Mouse (Mus musculus): ENCODE data around the gene Fmo5. TPM values are rescaled to one million over a fixed set of nuclear protein-coding genes. Genes with fewer than 3 reads are reported as not detected.

Gene Fmo5
- polyA plus RNA-seq, 1 experiment from 2014 or later: 6.1 TPM

DNA sequence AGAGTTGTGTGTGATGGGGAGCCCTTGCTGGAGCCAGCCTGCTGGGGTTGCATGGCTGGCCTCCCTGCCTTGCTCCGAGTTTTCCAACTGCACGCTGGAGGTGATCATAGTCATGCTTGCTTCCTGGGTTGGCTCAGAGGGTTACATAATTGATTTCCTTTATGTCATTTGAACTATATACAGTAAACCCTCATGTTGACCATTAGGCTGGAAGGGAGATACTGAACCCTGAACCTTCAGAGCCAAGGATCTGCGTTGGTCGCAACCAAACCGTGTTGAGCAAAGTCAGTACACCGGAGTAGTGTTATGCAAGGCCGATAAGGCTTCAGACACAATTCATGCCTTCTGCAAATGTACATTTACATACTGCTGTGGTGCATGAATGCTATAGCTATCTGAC is 711 bp upstream of the Fmo5 start:
- Histone ChIP-seq H3K36me3 (ENCODE audit: insufficient read depth, low read length) (no peaks in the 10 kb centered on the region), H3K27ac (ENCODE audit: low read length) (peak overlapping the region; percentile 60; the same call in 1 of the 2 replicates), H3K4me1 (ENCODE audit: insufficient read depth, low read depth, low read length) (peaks cover 7% of the 10 kb centered on the region; the same call in 1 of the 2 replicates), H3K9ac (replicated peaks; ENCODE audit: low read depth) (no peak overlapping the region), H3K4me2 (replicated peaks; ENCODE audit: low read depth, low read length) (peak overlapping the region; percentile 53), H3K9me3 (ENCODE audit: low read length) (no peaks in the 10 kb centered on the region), H3K4me3 (ENCODE audit: low read depth, low read length) (peak overlapping the region; percentile 43), H3K27me3 (replicated peaks; ENCODE audit: insufficient read depth, low read length) (no peaks in the 10 kb centered on the region)
- 49% methylated on average over 7 of the region's 7 CpGs for WGBS
- no peak for ATAC-seq
- TF ChIP-seq CTCF (IDR thresholded peaks at IDR 0.05) (no peak), EP300 (IDR thresholded peaks at IDR 0.05) (no peak)
- DNase-seq (ENCODE audit: low spot score): peak; percentile 16

- Histone ChIP-seq H3K27me3 (replicated peaks; ENCODE audit: insufficient read depth, low read length) (no peaks in the 10 kb centered on the region), H3K4me2 (replicated peaks; ENCODE audit: low read depth, low read length) (no peak overlapping the region), H3K4me1 (ENCODE audit: insufficient read depth, low read depth, low read length) (peaks cover 9% of the 10 kb centered on the region), H3K4me3 (ENCODE audit: low read depth, low read length) (no peak overlapping the region), H3K9me3 (ENCODE audit: low read length) (no peaks in the 10 kb centered on the region), H3K27ac (ENCODE audit: low read length) (no peak overlapping the region), H3K9ac (replicated peaks; ENCODE audit: low read depth) (no peak overlapping the region), H3K36me3 (ENCODE audit: insufficient read depth, low read length) (no peaks in the 10 kb centered on the region)
- no peak for ATAC-seq
- no peak for DNase-seq (ENCODE audit: low spot score)
- 82% methylated on average over 4 of the region's 4 CpGs for WGBS
- TF ChIP-seq EP300 (IDR thresholded peaks at IDR 0.05): no peak
- no peak for TF ChIP-seq CTCF (IDR thresholded peaks at IDR 0.05)
These were observed 1.3 kb downstream of the Fmo5 start for GRCm38 (mm10) chr3:97629941-97630340.

DNA sequence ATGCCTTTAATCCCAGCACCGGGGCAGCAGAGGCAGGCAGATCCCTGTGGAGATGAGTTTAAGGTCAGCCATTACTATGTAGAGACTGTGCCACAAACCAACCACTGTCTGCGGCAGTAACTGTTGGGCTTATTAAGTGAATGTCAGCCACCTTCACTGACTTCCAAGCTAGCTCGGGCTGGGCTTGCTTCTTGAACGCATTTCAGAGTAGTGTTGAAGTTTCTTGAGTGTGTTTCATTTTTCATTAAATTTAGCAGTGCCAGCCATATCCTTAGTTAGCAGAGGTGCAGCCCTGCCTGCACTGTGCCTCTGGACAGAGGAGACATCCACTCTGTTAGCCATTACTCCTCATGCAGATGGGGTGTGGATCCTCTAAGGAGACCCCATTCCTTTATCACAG is 2.1 kb downstream of the Fmo5 start:
- Histone ChIP-seq H3K4me2 (replicated peaks; ENCODE audit: low read depth, low read length) (no peak overlapping the region), H3K27me3 (replicated peaks; ENCODE audit: insufficient read depth, low read length) (no peaks in the 10 kb centered on the region), H3K36me3 (ENCODE audit: insufficient read depth, low read length) (no peaks in the 10 kb centered on the region), H3K9ac (replicated peaks; ENCODE audit: low read depth) (no peak overlapping the region), H3K4me3 (ENCODE audit: low read depth, low read length) (no peak overlapping the region), H3K9me3 (ENCODE audit: low read length) (no peaks in the 10 kb centered on the region), H3K27ac (ENCODE audit: low read length) (no peak overlapping the region), H3K4me1 (ENCODE audit: insufficient read depth, low read depth, low read length) (peaks cover 9% of the 10 kb centered on the region)
- no peak for DNase-seq (ENCODE audit: low spot score)
- WGBS: 93% methylated on average over 4 of the region's 4 CpGs
- no peak for ATAC-seq
- no peak for TF ChIP-seq CTCF (IDR thresholded peaks at IDR 0.05)
- TF ChIP-seq EP300 (IDR thresholded peaks at IDR 0.05): no peak

GRCm38 (mm10) chr3:97631258-97631860 is 2.8 kb downstream of the Fmo5 start:
- H3K36me3 ChIP-seq (ENCODE audit: insufficient read depth, low read length): no peaks in the 10 kb centered on the region
- DNase-seq (ENCODE audit: low spot score): no peak
- TF ChIP-seq EP300 (IDR thresholded peaks at IDR 0.05) (no peak), CTCF (IDR thresholded peaks at IDR 0.05) (no peak)
- ATAC-seq: no peak
- 67% methylated on average over 8 of the region's 8 CpGs for whole genome bisulfite sequencing
- H3K4me2 ChIP-seq (replicated peaks; ENCODE audit: low read depth, low read length): no peak overlapping the region
- no peaks in the 10 kb centered on the region for H3K9me3 ChIP-seq (ENCODE audit: low read length)
- H3K4me3 ChIP-seq (ENCODE audit: low read depth, low read length): no peak overlapping the region
- no peak overlapping the region for H3K9ac ChIP-seq (replicated peaks; ENCODE audit: low read depth)
- H3K27ac ChIP-seq (ENCODE audit: low read length): no peak overlapping the region
- H3K27me3 ChIP-seq (replicated peaks; ENCODE audit: insufficient read depth, low read length): no peaks in the 10 kb centered on the region
- peaks cover 9% of the 10 kb centered on the region for H3K4me1 ChIP-seq (ENCODE audit: insufficient read depth, low read depth, low read length)

DNA sequence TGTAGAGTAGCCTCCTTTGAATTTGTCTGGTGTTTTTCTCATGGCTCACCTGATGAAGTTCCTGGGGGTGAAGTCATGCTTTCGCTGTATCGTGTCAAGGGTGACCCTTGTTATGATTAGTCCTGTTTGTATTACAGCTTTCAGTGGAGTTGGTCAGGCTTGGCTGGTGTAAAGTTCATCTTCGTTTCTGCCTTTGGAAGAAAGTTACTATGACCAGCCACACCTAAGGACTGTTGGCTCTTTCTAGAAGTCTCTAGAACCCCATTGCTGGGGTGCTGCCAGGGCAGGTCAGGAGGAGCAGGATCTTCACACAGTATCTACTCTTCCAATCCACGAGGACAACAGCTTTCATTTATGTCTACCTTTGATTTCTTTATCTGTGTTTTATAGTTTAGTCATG is 4.9 kb downstream of the Fmo5 start:
- Histone ChIP-seq H3K4me3 (ENCODE audit: low read depth, low read length) (no peak overlapping the region), H3K9ac (replicated peaks; ENCODE audit: low read depth) (no peak overlapping the region), H3K27me3 (replicated peaks; ENCODE audit: insufficient read depth, low read length) (no peaks in the 10 kb centered on the region), H3K36me3 (ENCODE audit: insufficient read depth, low read length) (no peaks in the 10 kb centered on the region), H3K4me2 (replicated peaks; ENCODE audit: low read depth, low read length) (no peak overlapping the region), H3K27ac (ENCODE audit: low read length) (no peak overlapping the region), H3K4me1 (ENCODE audit: insufficient read depth, low read depth, low read length) (peaks cover 9% of the 10 kb centered on the region), H3K9me3 (ENCODE audit: low read length) (no peaks in the 10 kb centered on the region)
- 73% methylated on average over 4 of the region's 4 CpGs for WGBS
- no peak for DNase-seq (ENCODE audit: low spot score)
- TF ChIP-seq EP300 (IDR thresholded peaks at IDR 0.05) (no peak), CTCF (IDR thresholded peaks at IDR 0.05) (no peak)
- ATAC-seq: no peak

DNA sequence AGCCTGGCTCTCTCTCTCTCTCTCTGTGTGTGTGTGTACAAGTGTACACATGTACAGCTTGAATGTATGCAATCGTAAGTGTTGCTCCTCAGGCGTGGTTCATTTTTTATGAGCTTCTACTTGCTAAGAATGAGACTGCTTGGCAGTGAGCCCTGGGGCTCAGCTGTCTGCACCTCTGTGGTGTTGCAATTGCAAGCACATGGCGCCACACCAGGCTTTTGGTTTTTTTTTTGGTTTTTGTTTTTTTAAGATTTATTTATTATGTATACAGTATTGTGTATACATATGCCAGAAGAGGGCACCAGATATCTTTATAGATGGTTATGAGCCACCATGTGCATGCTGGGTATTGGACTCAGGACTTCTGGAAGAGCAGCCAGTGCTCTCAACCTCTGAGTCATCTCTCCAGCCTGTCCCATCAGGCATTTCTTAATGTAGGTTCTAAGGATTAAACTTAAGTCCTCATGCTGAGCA is 5.7 kb downstream of the Fmo5 start:
- H3K27me3 ChIP-seq (replicated peaks; ENCODE audit: insufficient read depth, low read length): no peaks in the 10 kb centered on the region
- peak; percentile 87 for DNase-seq (ENCODE audit: low spot score)
- WGBS: 23% methylated on average over 3 of the region's 3 CpGs
- no peak overlapping the region for H3K4me3 ChIP-seq (ENCODE audit: low read depth, low read length)
- no peak overlapping the region for H3K9ac ChIP-seq (replicated peaks; ENCODE audit: low read depth)
- peaks cover 3% of the 10 kb centered on the region for H3K4me1 ChIP-seq (ENCODE audit: insufficient read depth, low read depth, low read length)
- 0 out of 2 replicates have a peak, but pooled peaks have one; percentile 21 for TF ChIP-seq CTCF (IDR thresholded peaks at IDR 0.05)
- TF ChIP-seq EP300 (IDR thresholded peaks at IDR 0.05): peak; percentile 43
- no peaks in the 10 kb centered on the region for H3K9me3 ChIP-seq (ENCODE audit: low read length)
- ATAC-seq: peak; percentile 85
- H3K36me3 ChIP-seq (ENCODE audit: insufficient read depth, low read length): no peaks in the 10 kb centered on the region
- H3K4me2 ChIP-seq (replicated peaks; ENCODE audit: low read depth, low read length): no peak overlapping the region
- H3K27ac ChIP-seq (ENCODE audit: low read length): no peak overlapping the region

Data from lung, postnatal 0 days (tissue).